Mouse (Mus musculus) mammary gland, adult 2 months (tissue): ENCODE measurements around the gene Olfr1408. TPM values are rescaled to one million over a fixed set of nuclear protein-coding genes. Genes with fewer than 3 reads are reported as not detected.

ENCODE experiments used
- polyA plus RNA-seq: library from polyadenylated mRNA; depleted of rRNA; stranded (reverse); fragments of >200 nt; gene quantifications from 2 replicates; pipeline ENCODE4 v1.2.3, GENCODE M21; 2012; ENCODE audit warnings: low replicate concordance; rRNA removed

Olfr1408 gene
- polyA plus RNA-seq = not detected in 2 replicates

DNA sequence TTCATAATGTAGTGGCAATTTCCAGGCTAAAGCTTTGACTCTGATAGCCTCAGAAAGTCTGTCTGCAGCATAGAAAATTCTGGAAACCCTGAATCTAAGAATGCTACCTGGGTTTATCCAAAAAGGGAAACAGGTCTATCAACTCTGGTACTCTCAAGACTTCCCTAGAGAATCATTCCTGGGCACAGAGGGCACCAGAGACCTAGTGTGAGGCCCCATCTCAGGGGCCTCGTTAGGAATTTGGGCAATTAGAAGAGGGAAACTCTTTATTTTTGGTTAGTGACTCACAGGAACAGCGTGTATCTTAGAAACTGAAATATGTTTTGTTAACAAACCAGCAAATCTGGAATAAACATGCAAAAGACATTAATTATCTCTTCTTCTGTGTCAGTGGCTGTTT lies at the start of gene Olfr1408:
Gene Olfr1408 (minus strand): TSS at position 101 of the 400 bp plus-strand sequence.

Other genes with a start within 250 kb of the Olfr1408 start
- gene Apcs, start 242.3 kb downstream of the Olfr1408 start, polyA plus RNA-seq = 0.19 TPM in 1 of 2 replicates, not detected in the other
- not detected in 2 replicates for gene Olfr16, start 187.0 kb downstream of the Olfr1408 start, polyA plus RNA-seq
- not detected in 2 replicates for gene Olfr1406, start 53.3 kb upstream of the Olfr1408 start, polyA plus RNA-seq
- gene Olfr218, start 60.4 kb upstream of the Olfr1408 start, polyA plus RNA-seq = not detected in 2 replicates
- gene Olfr1404, start 75.0 kb upstream of the Olfr1408 start, polyA plus RNA-seq = not detected in 2 replicates
- gene Fcer1a, start 89.8 kb upstream of the Olfr1408 start, polyA plus RNA-seq = 0.13 and 0.52 TPM in 2 replicates
- not detected in 2 replicates for gene Olfr418, start 128.6 kb upstream of the Olfr1408 start, polyA plus RNA-seq
- not detected in 2 replicates for gene Mptx2, start 140.4 kb upstream of the Olfr1408 start, polyA plus RNA-seq
- gene Ackr1, start 196.4 kb upstream of the Olfr1408 start, polyA plus RNA-seq = 47.1 and 65.2 TPM in 2 replicates
- gene Aim2, start 213.5 kb upstream of the Olfr1408 start, polyA plus RNA-seq = 3.5 and 6.0 TPM in 2 replicates
- gene Cadm3, start 230.3 kb upstream of the Olfr1408 start, polyA plus RNA-seq = 30.5 and 66.3 TPM in 2 replicates